Mouse (Mus musculus): ENCODE measurements around the gene Ryr3.

GRCm38 (mm10) chr2:112815960-112816359, 400.9 kb downstream of the Ryr3 start:
- TF ChIP-seq CTCF (IDR thresholded peaks at IDR 0.05; ENCODE audit: low read depth): no peak
- no peak for TF ChIP-seq EP300 (optimal IDR thresholded peaks at IDR 0.05)
